Mouse (Mus musculus) C2C12 (cell line): ENCODE results near the gene Pik3r3. TPM values are rescaled to one million over a fixed set of nuclear protein-coding genes. Genes with fewer than 3 reads are reported as not detected.

Experiments
- H3K27me3 ChIP-seq: one replicate; pipeline ENCODE4 v1.6.1; 2011; ENCODE audit not compliant: control insufficient read depth, insufficient read depth, insufficient read length
- H3K36me3 ChIP-seq: one replicate; pipeline ENCODE4 v1.6.1; 2011; ENCODE audit not compliant: control insufficient read depth, insufficient read depth
- H3K4me3 ChIP-seq: one replicate; pipeline ENCODE4 v1.5.1; 2011; ENCODE audit warnings: mild to moderate bottlenecking, control low read depth; ENCODE audit not compliant: poor library complexity, insufficient read depth, severe bottlenecking
- H3K79me2 ChIP-seq: one replicate; pipeline ENCODE4 v1.6.1; 2011; ENCODE audit not compliant: control insufficient read depth, insufficient read depth
- H3K79me3 ChIP-seq: one replicate; pipeline ENCODE4 v1.6.1; 2011; ENCODE audit warnings: low read depth, control low read depth
- H3ac ChIP-seq: one replicate; pipeline ENCODE3; 2011; ENCODE audit warnings: low read depth; ENCODE audit not compliant: control insufficient read depth, insufficient read length
- CEBPB ChIP-seq: IDR thresholded peaks from one replicate; pipeline ENCODE4 v1.6.1; 2011; ENCODE audit warnings: low read depth, mild to moderate bottlenecking, control low read depth, moderate library complexity
- CTCF ChIP-seq: IDR thresholded peaks from one replicate; pipeline ENCODE4 v1.5.1; 2011; ENCODE audit not compliant: control insufficient read depth, insufficient read depth, insufficient read length
- FOSL1 ChIP-seq: IDR thresholded peaks from one replicate; pipeline ENCODE4 v1.8.0; 2011; ENCODE audit warnings: mild to moderate bottlenecking, low read length; ENCODE audit not compliant: poor library complexity, insufficient read depth, severe bottlenecking
- MAX ChIP-seq: IDR thresholded peaks from one replicate; pipeline ENCODE4 v1.6.1; 2011; ENCODE audit warnings: mild to moderate bottlenecking, control low read depth
- MYOD1 ChIP-seq: IDR thresholded peaks from one replicate; pipeline ENCODE4 v1.6.1; 2011; ENCODE audit warnings: low read depth; ENCODE audit not compliant: control insufficient read depth, insufficient read length
- MYOG ChIP-seq: IDR thresholded peaks from one replicate; pipeline ENCODE4 v1.6.1; 2011; ENCODE audit not compliant: control insufficient read depth, insufficient read length; ENCODE audit errors: extremely low read depth
- USF1 ChIP-seq: IDR thresholded peaks from one replicate; pipeline ENCODE4 v1.6.1; 2011; ENCODE audit warnings: low read depth, mild to moderate bottlenecking, control low read depth, moderate library complexity
- polyA plus RNA-seq: library from polyadenylated mRNA; unstranded; fragments of >200 nt; fragmentation: generic; extraction: Trizol; gene quantifications from one replicate; pipeline ENCODE4 v1.2.1, GENCODE M21; 2012; ENCODE audit warnings: missing spikeins

The Pik3r3 gene
- polyA plus RNA-seq, 1 experiment = 6.0 TPM

DNA sequence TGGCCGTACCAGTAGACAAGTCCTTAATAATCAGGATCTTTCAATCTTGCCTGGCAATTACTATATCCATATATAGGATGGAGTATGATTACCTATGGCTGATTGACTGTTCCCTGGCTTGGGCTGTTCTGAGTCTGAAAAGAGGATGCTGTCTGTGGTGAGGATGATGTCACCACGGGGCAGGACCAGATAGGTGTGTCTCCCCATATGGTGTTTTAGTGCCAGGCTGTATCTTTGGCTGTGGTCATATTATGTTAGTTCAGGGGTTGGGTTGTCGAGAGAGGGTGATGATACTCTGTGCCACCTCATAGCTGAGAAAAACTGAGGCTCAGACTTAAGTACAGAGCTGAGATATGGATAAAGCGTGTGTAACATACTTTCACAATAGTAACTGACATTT lies 36.3 kb upstream of the Pik3r3 start:
- TF ChIP-seq FOSL1 = no peak
- TF ChIP-seq MYOG = no peak
- no peak for TF ChIP-seq MYOD1
- no peak for TF ChIP-seq CTCF
- no peak for TF ChIP-seq MAX
- TF ChIP-seq CEBPB = no peak
- TF ChIP-seq USF1 = no peak
- no peak overlapping the region for H3ac ChIP-seq
- H3K4me3 ChIP-seq = no peak overlapping the region
- no peaks in the 10 kb centered on the region for H3K36me3 ChIP-seq
- no peaks in the 10 kb centered on the region for H3K27me3 ChIP-seq
- H3K79me2 ChIP-seq = no peaks in the 10 kb centered on the region
- no peaks in the 10 kb centered on the region for H3K79me3 ChIP-seq

GRCm38 (mm10) chr4:116192286-116192835 lies 29.1 kb upstream of the Pik3r3 start:
- TF ChIP-seq FOSL1 = no peak
- no peak for TF ChIP-seq MYOD1
- TF ChIP-seq CTCF = no peak
- TF ChIP-seq USF1 = no peak
- no peak for TF ChIP-seq MYOG
- Histone ChIP-seq H3ac (no peak overlapping the region), H3K36me3 (no peaks in the 10 kb centered on the region)

GRCm38 (mm10) chr4:116193583-116194383 lies 27.6 kb upstream of the Pik3r3 start:
- Histone ChIP-seq H3K79me2 (no peaks in the 10 kb centered on the region), H3K79me3 (no peaks in the 10 kb centered on the region), H3K4me3 (no peak overlapping the region), H3K27me3 (no peaks in the 10 kb centered on the region), H3ac (no peak overlapping the region), H3K36me3 (no peaks in the 10 kb centered on the region)
- TF ChIP-seq FOSL1 = no peak
- TF ChIP-seq MYOD1 = no peak
- no peak for TF ChIP-seq CTCF
- TF ChIP-seq USF1 = no peak
- no peak for TF ChIP-seq MAX
- TF ChIP-seq CEBPB = no peak
- no peak for TF ChIP-seq MYOG

More at GRCm38 (mm10) chr4:116192286-116192835, 29.1 kb upstream of the Pik3r3 start:
- Histone ChIP-seq H3K79me3 (no peaks in the 10 kb centered on the region), H3K4me3 (no peak overlapping the region), H3K27me3 (no peaks in the 10 kb centered on the region), H3K79me2 (no peaks in the 10 kb centered on the region)

- no peak for TF ChIP-seq MAX
- TF ChIP-seq MYOD1 = peak; percentile 50
- Histone ChIP-seq H3K27me3 (no peaks in the 10 kb centered on the region), H3K79me2 (no peaks in the 10 kb centered on the region), H3ac (no peak overlapping the region), H3K79me3 (no peaks in the 10 kb centered on the region), H3K36me3 (no peaks in the 10 kb centered on the region), H3K4me3 (no peak overlapping the region)
Observed at GRCm38 (mm10) chr4:116198422-116198821, 23.0 kb upstream of the Pik3r3 start.

DNA sequence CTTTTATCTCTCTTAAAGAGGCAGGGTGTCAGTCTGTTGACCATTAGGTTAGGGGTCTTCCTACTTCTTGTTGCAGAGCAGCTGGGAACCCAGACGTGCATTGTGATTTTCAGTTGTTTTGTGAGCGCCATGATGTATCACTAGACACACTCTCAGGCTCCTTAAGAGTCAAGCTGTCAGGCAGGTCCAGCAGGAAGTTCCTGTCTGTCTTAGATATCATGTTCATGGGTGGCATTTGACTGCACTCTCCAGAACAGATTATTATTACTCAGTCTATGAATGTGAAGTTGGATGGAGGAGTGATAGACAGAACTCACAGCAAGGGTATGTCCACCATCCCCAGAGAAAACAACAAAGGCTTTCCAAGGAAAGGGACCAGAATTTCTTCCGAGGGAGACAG lies 17.0 kb upstream of the Pik3r3 start:
- Histone ChIP-seq H3K36me3 (no peaks in the 10 kb centered on the region), H3K79me3 (no peaks in the 10 kb centered on the region), H3ac (no peak overlapping the region), H3K79me2 (no peaks in the 10 kb centered on the region), H3K4me3 (no peak overlapping the region), H3K27me3 (no peaks in the 10 kb centered on the region)
- TF ChIP-seq CEBPB (no peak), MAX (no peak), CTCF (no peak), MYOG (no peak), MYOD1 (no peak), FOSL1 (no peak), USF1 (no peak)
